Mouse (Mus musculus) cerebellum, adult 11 months (tissue): ENCODE measurements around the gene Rad23a.
"Not testable (repeated sequence)": the region's sequence is repeated elsewhere in the genome, so short reads cannot be mapped to it uniquely, and the experiment has no call there.

ENCODE experiments used
- DNase-seq: peaks from one replicate; pipeline ENCODE4 v3.0.0; 2022

Rad23a gene

GRCm38 (mm10) chr8:84839411-84839810 lies 1.1 kb downstream of the Rad23a start:
- no peak for DNase-seq

- no peak for DNase-seq
Measured at GRCm38 (mm10) chr8:84838513-84838912, 2.0 kb downstream of the Rad23a start.

- DNase-seq = no peak
Measured at GRCm38 (mm10) chr8:84837912-84838470, 2.5 kb downstream of the Rad23a start.

- no peak for DNase-seq
Measured at GRCm38 (mm10) chr8:84837149-84837911, 3.1 kb downstream of the Rad23a start.

- DNase-seq = peak; percentile 78
Measured at GRCm38 (mm10) chr8:84834866-84835855, 5.3 kb downstream of the Rad23a start.

GRCm38 (mm10) chr8:84834002-84834865 lies 6.2 kb downstream of the Rad23a start:
- DNase-seq = no peak

GRCm38 (mm10) chr8:84832759-84833742 lies 7.4 kb downstream of the Rad23a start:
- DNase-seq = no peak

- DNase-seq = peak; percentile 78
Measured at GRCm38 (mm10) chr8:84832034-84832717, 8.3 kb downstream of the Rad23a start.

- no peak for DNase-seq
Measured at GRCm38 (mm10) chr8:84831490-84831889, 9.0 kb downstream of the Rad23a start, which contains the start of gene Gadd45gip1. Gadd45gip1 (plus strand) TSS chr8:84831522.

GRCm38 (mm10) chr8:84826518-84826917 lies 13.9 kb downstream of the Rad23a start:
- DNase-seq = not testable (repeated sequence)

GRCm38 (mm10) chr8:84825636-84826035 lies 14.8 kb downstream of the Rad23a start:
- DNase-seq = no peak

GRCm38 (mm10) chr8:84823653-84824052 lies 16.8 kb downstream of the Rad23a start:
- DNase-seq = peak; percentile 71

GRCm38 (mm10) chr8:84822723-84823122 lies 17.7 kb downstream of the Rad23a start, which contains the start of gene Dand5:
Dand5 (minus strand) TSS chr8:84822823.
- no peak for DNase-seq

- DNase-seq = no peak
Measured at GRCm38 (mm10) chr8:84816117-84816516, 24.3 kb downstream of the Rad23a start.

- DNase-seq = peak; percentile 97
Measured at GRCm38 (mm10) chr8:84815547-84815946, 24.9 kb downstream of the Rad23a start.

- DNase-seq = peak; percentile 66
Measured at GRCm38 (mm10) chr8:84814555-84815441, 25.7 kb downstream of the Rad23a start.

GRCm38 (mm10) chr8:84814240-84814554 lies 26.3 kb downstream of the Rad23a start:
- DNase-seq = no peak

GRCm38 (mm10) chr8:84813830-84814229 lies 26.6 kb downstream of the Rad23a start:
- no peak for DNase-seq

- peak; percentile 85 for DNase-seq
Measured at GRCm38 (mm10) chr8:84813059-84813458, 27.4 kb downstream of the Rad23a start.
